Mouse (Mus musculus) heart, embryonic 16.5 days (tissue): ENCODE data around the gene Atg16l1. TPM values are rescaled to one million over a fixed set of nuclear protein-coding genes. Genes with fewer than 3 reads are reported as not detected.

ENCODE experiments used
- ATAC-seq: fragments of 200-750 bp; cut with Nextera tagmentation; replicated peaks from 2 replicates; pipeline ENCODE4 v1.8.0; 2017; ENCODE audit warnings: moderate number of reproducible peaks; ENCODE audit not compliant: insufficient read depth, low FRiP score; ENCODE audit errors: extremely low read depth
- H3K27ac ChIP-seq: fragments of 300-500 bp; sonication (generic); 2 replicates; pipeline ENCODE4 v1.5.1; 2014; ENCODE audit warnings: mild to moderate bottlenecking, low read length, control low read depth, moderate library complexity
- H3K27me3 ChIP-seq: fragments of 300-500 bp; sonication (generic); 2 replicates; pipeline ENCODE4 v1.6.1; 2014; ENCODE audit warnings: low read length, mixed read lengths; ENCODE audit not compliant: control insufficient read depth, insufficient read depth
- H3K36me3 ChIP-seq: fragments of 300-500 bp; sonication (generic); 2 replicates; pipeline ENCODE4 v1.6.1; 2014; ENCODE audit not compliant: control insufficient read depth, insufficient read depth
- H3K4me1 ChIP-seq: fragments of 300-500 bp; sonication (generic); 2 replicates; pipeline ENCODE4 v1.6.1; 2014; ENCODE audit warnings: low read length, mixed read lengths; ENCODE audit not compliant: control insufficient read depth, insufficient read depth
- H3K4me2 ChIP-seq: fragments of 300-500 bp; sonication (generic); 2 replicates; pipeline ENCODE4 v1.6.1; 2014; ENCODE audit warnings: low read depth, mild to moderate bottlenecking, control low read depth, low read length
- H3K4me3 ChIP-seq: fragments of 300-500 bp; sonication (generic); 2 replicates; pipeline ENCODE4 v1.5.1; 2014; ENCODE audit warnings: mild to moderate bottlenecking, control low read depth, low read length
- H3K9ac ChIP-seq: fragments of 300-500 bp; sonication (generic); 2 replicates; pipeline ENCODE4 v1.6.1; 2014; ENCODE audit warnings: low read length, control low read depth
- H3K9me3 ChIP-seq: fragments of 300-500 bp; sonication (generic); replicated peaks from 2 replicates; pipeline ENCODE4 v1.6.1; 2016; ENCODE audit warnings: low read length; ENCODE audit not compliant: control insufficient read depth
- WGBS: fragments of 180-500 bp; shearing (Covaris S2); extraction: QIAGEN DNeasy Blood & Tissue Kit; methylation state at CpG from one replicate; pipeline ENCODE4 v1.1.7; 2014; 5-methylcytosine and 5-hydroxymethylcytosine counted together
- polyA plus RNA-seq: library from polyadenylated mRNA; unstranded; fragments of >200 nt; fragmentation: Nextera tagmentation; extraction: Ambion mirVana; gene quantifications from 2 replicates; pipeline ENCODE4 v1.2.1, GENCODE M21; 2015

Gene Atg16l1
- polyA plus RNA-seq, 1 experiment from 2014 or later: 24.9 TPM

DNA sequence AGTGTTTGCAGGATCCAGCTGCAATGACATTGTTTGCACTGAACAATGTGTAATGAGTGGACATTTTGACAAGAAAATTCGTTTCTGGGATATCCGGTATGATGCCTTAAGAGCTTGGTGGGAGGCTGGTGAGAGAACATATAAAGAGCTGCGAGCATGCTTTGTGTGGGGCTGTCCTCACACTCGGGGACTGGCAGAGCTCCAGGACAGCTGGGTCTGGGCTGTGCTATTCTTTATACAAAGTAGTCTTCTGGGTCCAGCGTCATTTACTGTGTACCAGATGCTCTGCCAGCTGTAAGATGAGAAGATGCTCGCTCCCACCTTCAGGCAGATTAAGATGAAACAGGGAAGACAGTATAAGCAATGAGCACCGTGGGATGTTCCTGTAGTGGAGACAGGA, 30.6 kb downstream of the Atg16l1 start:
- ATAC-seq: peak; percentile 52; the same call in 1 of the 2 replicates
- H3K9me3 ChIP-seq: no peaks in the 10 kb centered on the region
- WGBS: 63% methylated on average over 7 of the region's 7 CpGs
- H3K9ac ChIP-seq: no peak overlapping the region
- peak overlapping the region; percentile 2; the same call in 1 of the 2 replicates for H3K27ac ChIP-seq
- no peaks in the 10 kb centered on the region for H3K4me1 ChIP-seq
- H3K4me2 ChIP-seq: no peak overlapping the region
- H3K27me3 ChIP-seq: no peaks in the 10 kb centered on the region
- no peak overlapping the region for H3K4me3 ChIP-seq
- H3K36me3 ChIP-seq: peaks cover 33% of the 10 kb centered on the region

DNA sequence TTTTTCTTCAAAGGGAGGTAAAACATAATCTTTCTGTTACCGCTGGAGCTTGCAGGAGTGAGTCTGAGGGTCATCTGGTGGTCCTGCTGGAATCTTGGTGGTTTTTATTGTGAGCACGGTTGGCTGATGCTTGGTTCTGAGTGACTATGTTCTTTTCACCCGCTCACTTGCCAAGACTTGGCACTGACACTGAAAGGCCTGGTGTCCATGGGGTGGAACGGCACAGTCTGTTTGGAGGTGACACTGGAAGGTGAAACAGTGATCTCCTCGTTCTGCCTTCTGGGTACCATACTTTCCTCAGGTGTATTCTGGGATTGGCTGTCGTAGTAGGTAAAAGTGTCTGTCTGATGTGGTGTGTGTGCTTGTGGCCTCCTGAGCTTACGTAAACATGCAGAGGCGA, 34.0 kb downstream of the Atg16l1 start:
- WGBS: 88% methylated on average over 8 of the region's 8 CpGs
- Histone ChIP-seq H3K27ac (no peak overlapping the region), H3K4me1 (no peaks in the 10 kb centered on the region), H3K36me3 (peaks cover 34% of the 10 kb centered on the region), H3K4me2 (no peak overlapping the region), H3K9me3 (no peaks in the 10 kb centered on the region), H3K4me3 (no peak overlapping the region), H3K27me3 (no peaks in the 10 kb centered on the region), H3K9ac (no peak overlapping the region)
- no peak for ATAC-seq

DNA sequence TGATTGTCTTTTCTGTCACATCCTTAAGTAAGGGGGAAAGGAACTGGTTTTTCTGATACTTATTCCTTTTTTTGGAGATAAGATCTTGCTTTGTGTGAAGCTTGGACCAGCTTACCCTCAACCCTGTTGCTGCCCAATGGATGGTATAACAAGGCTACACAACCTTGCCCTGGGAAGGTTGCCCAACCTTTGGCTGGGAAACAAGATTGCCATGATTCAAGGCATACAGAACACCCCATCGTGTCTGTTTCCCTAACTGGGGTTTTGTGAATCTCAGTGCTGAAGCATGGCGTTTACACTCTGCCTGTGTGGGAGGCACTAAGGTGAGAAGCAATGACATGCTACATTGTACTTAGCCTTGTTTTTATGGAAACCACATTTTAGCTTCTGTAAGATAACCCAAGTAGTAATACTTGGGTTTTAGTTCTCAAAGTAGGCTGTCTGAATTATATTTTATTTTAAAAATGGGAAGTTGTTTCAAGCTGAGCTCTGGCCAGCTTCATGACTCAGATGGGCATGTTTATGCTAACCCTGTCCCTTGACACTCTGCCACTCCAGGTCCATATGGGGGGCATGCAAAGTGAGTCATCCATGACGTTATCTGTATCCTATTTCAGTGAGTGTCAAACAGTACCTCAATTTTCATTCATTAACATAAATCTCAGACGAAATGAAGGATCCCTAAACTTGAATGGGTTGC, 36.9 kb downstream of the Atg16l1 start:
- no peak overlapping the region for H3K4me2 ChIP-seq
- no peak for ATAC-seq
- H3K36me3 ChIP-seq: peaks cover 18% of the 10 kb centered on the region
- H3K9me3 ChIP-seq: no peaks in the 10 kb centered on the region
- H3K4me3 ChIP-seq: no peak overlapping the region
- H3K27me3 ChIP-seq: no peaks in the 10 kb centered on the region
- H3K9ac ChIP-seq: no peak overlapping the region
- H3K27ac ChIP-seq: no peak overlapping the region
- H3K4me1 ChIP-seq: no peaks in the 10 kb centered on the region
- WGBS: 81% methylated on average over 4 of the region's 4 CpGs

DNA sequence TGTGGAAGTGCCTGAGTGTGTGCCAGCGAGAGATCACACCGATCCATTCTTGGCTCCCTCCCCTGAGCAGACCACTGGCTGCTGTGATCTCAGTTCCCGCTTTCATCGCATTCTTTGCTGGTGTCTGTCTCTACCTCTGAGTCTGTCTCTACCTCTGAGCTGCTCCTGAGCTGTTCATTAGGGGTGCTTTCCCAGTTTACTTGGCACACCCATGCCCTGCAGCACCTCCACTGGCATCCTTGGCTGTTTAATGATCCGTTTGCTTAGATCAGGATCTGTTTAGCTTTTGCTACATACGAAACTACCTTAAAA, 37.4 kb downstream of the Atg16l1 start:
- WGBS: 86% methylated on average over 6 of the region's 6 CpGs
- Histone ChIP-seq H3K36me3 (peaks cover 16% of the 10 kb centered on the region), H3K4me1 (no peaks in the 10 kb centered on the region)

DNA sequence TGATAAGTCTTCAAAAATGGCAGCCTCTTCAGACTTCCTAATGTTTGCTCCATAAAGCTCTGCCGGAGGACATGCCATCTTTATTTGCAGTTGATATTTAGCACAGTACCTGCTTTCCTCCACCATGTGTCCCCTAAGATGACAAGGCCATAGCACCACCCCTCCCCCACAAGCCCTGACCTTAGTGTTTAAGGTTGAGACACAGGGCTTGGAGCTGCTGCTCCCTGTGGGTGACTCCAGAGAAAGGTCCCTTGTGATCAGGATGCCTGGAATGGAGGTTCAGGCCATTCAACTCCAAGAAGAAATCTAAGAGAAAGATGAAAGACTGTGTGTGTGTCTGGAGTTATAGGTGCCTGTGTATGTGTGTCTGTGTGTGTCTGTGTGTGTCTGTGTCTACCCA, 42.0 kb downstream of the Atg16l1 start:
- Histone ChIP-seq H3K9ac (no peak overlapping the region), H3K4me3 (no peak overlapping the region)
- WGBS: 90% methylated on average over 1 of the region's 1 CpGs

More for the DNA sequence above, 37.4 kb downstream of the Atg16l1 start:
- H3K27ac ChIP-seq: no peak overlapping the region
- ATAC-seq: no peak
- H3K9me3 ChIP-seq: no peaks in the 10 kb centered on the region
- no peak overlapping the region for H3K4me3 ChIP-seq
- no peak overlapping the region for H3K9ac ChIP-seq
- no peak overlapping the region for H3K4me2 ChIP-seq
- no peaks in the 10 kb centered on the region for H3K27me3 ChIP-seq

DNA sequence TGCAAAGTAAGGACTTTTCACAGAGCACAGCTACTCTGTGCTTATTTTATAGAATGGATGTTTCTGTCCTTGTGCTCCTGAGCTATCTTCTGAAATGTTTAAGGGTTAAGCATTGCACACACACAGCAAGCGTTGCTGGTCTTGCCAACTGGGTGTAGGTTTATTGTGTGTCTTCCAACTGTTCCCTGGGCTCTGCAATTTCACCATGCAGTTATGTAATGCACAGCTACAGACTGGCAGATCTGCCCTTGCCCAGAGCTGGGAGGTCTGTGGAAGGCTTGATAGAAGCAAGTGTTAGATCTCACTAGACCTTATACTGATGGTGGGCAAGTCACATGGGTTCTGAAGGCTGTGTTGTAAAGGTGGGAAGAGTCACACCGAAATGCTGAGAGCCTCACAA, 42.6 kb downstream of the Atg16l1 start:
- ATAC-seq: no peak
- H3K27ac ChIP-seq: no peak overlapping the region
- no peak overlapping the region for H3K9ac ChIP-seq
- no peak overlapping the region for H3K4me2 ChIP-seq
- WGBS: 86% methylated on average over 2 of the region's 2 CpGs
- H3K36me3 ChIP-seq: no peaks in the 10 kb centered on the region
- no peaks in the 10 kb centered on the region for H3K27me3 ChIP-seq
- H3K9me3 ChIP-seq: no peaks in the 10 kb centered on the region
- no peaks in the 10 kb centered on the region for H3K4me1 ChIP-seq
- H3K4me3 ChIP-seq: no peak overlapping the region

More for the DNA sequence above, 42.0 kb downstream of the Atg16l1 start:
- H3K9me3 ChIP-seq: no peaks in the 10 kb centered on the region
- no peaks in the 10 kb centered on the region for H3K36me3 ChIP-seq
- H3K27ac ChIP-seq: no peak overlapping the region
- no peak overlapping the region for H3K4me2 ChIP-seq
- no peaks in the 10 kb centered on the region for H3K27me3 ChIP-seq
- no peak for ATAC-seq
- no peaks in the 10 kb centered on the region for H3K4me1 ChIP-seq

DNA sequence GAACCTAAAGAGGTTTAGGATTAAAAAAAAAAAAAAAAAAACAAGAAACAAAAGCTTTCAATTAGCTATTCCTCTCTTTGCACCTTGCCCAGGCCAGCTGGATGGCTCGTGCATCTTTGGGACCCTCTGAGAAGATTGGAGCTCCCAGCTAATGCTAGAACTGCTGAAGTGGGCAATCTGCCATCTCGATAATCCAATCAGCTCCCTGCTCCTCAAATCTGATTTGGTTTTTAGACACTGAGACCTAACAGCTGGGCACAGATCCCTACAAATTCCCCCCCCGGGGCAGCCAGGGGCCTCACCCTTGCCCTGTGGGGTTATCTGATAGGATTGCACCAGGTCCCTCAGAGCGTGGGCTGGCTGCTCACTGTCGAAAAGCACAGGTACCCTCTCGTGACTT, 47.9 kb downstream of the Atg16l1 start, which contains the start of gene Sag:
Sag (plus strand) TSS at position 105 of the 400 bp plus-strand sequence.
- Histone ChIP-seq H3K9ac (no peak within 1 kb of the TSS), H3K4me3 (no peak within 1 kb of the TSS), H3K36me3 (no peaks in the 10 kb centered on the region), H3K27me3 (no peaks in the 10 kb centered on the region), H3K4me1 (no peaks in the 10 kb centered on the region), H3K9me3 (no peaks in the 10 kb centered on the region), H3K4me2 (no peak within 1 kb of the TSS), H3K27ac (no peak within 1 kb of the TSS)
- no peak for ATAC-seq
- WGBS: 61% methylated on average over 6 of the region's 6 CpGs

DNA sequence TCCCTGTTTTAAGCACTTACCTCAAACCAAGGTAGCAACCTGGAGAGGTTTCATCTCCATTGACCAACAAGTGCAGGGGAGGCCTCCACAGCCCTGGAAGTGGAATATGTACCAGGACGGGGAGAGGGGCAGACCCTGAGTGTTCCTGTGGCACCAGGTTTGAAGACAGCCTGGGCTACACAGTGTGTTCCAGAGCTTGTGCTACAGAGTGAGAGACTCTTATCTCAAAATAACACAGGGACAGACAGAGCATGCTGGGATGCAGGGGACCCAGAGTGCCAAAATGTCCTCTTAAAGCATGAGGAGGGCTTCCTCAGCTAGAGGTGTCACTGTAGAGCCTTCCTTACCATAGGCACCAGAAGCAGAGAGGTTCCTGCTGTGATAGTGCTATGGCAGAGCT, 52.1 kb downstream of the Atg16l1 start:
- no peak; the same call in 1 of the 2 replicates for ATAC-seq
- Histone ChIP-seq H3K9me3 (no peaks in the 10 kb centered on the region), H3K4me3 (no peak overlapping the region), H3K4me1 (no peaks in the 10 kb centered on the region), H3K27me3 (no peaks in the 10 kb centered on the region), H3K4me2 (no peak overlapping the region), H3K9ac (no peak overlapping the region), H3K27ac (no peak overlapping the region), H3K36me3 (no peaks in the 10 kb centered on the region)
- 86% methylated on average over 1 of the region's 1 CpGs for WGBS

DNA sequence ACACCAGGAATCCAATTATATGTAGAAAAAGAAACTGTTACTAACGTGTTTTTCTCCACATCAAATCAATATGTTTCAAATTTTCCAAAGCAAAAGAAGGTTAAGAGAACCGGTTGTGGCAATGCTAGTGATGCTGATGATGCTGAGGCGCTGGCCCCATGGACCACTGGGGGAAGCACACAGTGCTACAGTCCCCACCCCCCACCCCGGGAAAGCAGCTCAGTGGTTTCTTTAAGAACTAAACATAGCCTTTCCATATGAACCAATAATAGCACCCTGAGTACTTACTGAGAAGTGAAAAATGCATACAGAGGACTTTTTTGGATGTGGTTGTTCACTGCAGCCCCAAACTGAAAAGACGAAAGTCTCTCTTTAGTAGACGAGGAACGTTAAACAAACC, 55.7 kb downstream of the Atg16l1 start:
- 79% methylated on average over 7 of the region's 7 CpGs for WGBS
- no peaks in the 10 kb centered on the region for H3K27me3 ChIP-seq
- no peak overlapping the region for H3K4me2 ChIP-seq
- no peak overlapping the region for H3K9ac ChIP-seq
- H3K4me1 ChIP-seq: 0 out of 2 replicates have a peak, but pooled peaks cover 5% of the 10 kb centered on the region
- no peaks in the 10 kb centered on the region for H3K36me3 ChIP-seq
- no peak overlapping the region for H3K27ac ChIP-seq
- H3K9me3 ChIP-seq: no peaks in the 10 kb centered on the region
- H3K4me3 ChIP-seq: no peak overlapping the region
- ATAC-seq: no peak
